Comparison of ENCODE assay signal across 8 mouse cellular contexts in the genomic region with DNA sequence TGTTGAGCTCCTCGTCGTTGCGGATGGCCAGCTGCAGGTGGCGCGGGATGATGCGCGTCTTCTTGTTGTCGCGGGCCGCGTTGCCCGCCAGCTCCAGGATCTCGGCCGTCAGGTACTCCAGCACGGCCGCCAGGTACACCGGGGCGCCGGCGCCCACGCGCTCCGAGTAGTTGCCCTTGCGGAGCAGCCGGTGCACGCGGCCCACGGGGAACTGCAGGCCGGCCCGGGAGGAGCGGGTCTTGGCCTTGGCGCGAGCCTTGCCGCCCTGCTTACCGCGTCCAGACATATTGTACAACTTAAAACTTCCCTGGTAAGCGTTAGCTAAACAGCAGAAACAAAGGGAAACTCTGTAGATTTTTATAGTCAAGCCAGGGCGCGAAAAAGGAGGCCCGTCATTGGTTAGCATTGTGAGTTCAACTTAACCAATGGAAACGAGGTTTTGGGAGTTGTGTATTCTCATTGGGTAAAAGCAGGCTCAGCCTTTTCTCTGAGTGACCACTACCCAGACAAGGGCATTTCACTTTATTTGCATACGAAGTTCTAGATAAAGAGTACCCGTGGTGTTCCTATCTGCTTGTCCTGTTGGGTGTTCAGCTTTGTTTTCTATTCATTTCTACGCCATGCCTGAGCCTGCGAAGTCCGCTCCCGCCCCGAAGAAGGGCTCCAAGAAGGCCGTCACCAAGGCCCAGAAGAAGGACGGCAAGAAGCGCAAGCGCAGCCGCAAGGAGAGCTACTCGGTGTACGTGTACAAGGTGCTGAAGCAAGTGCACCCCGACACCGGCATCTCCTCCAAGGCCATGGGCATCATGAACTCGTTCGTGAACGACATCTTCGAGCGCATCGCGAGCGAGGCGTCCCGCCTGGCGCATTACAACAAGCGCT. TPM values are rescaled to one million over a fixed set of nuclear protein-coding genes. Genes with fewer than 3 reads are reported as not detected.
DNase-seq lines count a peak whose midpoint lies in the region; ATAC-seq and TF ChIP-seq lines count a peak whose summit lies in the region.
"Not testable (repeated sequence)": the region's sequence is repeated elsewhere in the genome, so short reads cannot be mapped to it uniquely, and the experiment has no call there.

A gene (minus strand): TSS at position 302 of the 882 bp plus-strand sequence.
A gene (plus strand): TSS at position 604 of the 882 bp plus-strand sequence.

- peak within 1 kb of the TSS; percentile 40 for H3K4me3 ChIP-seq in hindbrain, embryonic 12.5 days
- H3K4me3 ChIP-seq in lung, postnatal 0 days (ENCODE audit: low read depth, low read length) = peak within 1 kb of the TSS; percentile 33

- 0% methylated on average over 27 of the region's 69 CpGs for WGBS in hindbrain, embryonic 12.5 days
- WGBS in lung, postnatal 0 days = under 1% methylated on average over 20 of the region's 69 CpGs

- ATAC-seq in Patski = peak; percentile 98
- peak; percentile 98 for ATAC-seq in hindbrain, embryonic 12.5 days (ENCODE audit: low FRiP score)
- ATAC-seq in lung, postnatal 0 days = peak; percentile 99

- POLR2A ChIA-PET in Patski (lab: Charles Lee) = not testable (repeated sequence)

- CTCF ChIA-PET in Patski (lab: Charles Lee) = interaction anchor here (0.9 to 1.4 kb wide), 2 partner anchors 8 to 1366 kb away, joined by 3 to 4 read pairs; no protein-coding TSS in a partner anchor

- not testable (repeated sequence) for H3K9me3 ChIP-seq in hindbrain, embryonic 12.5 days (replicated peaks); lung, postnatal 0 days (ENCODE audit: low read length)

- in situ Hi-C loops in Patski (cut with MboI; ENCODE audit: low pct_unique_long_range_greater_than_20kb) = loop anchor here (10.0 to 25.0 kb wide), 5 partner anchors 301 to 1709 kb away; a partner anchor contains a TSS

- peak within 1 kb of the TSS; percentile 79 for H3K27ac ChIP-seq in hindbrain, embryonic 12.5 days
- H3K27ac ChIP-seq in lung, postnatal 0 days (ENCODE audit: low read length) = not testable (repeated sequence)

- not testable (repeated sequence) for TF ChIP-seq CTCF in Patski (IDR thresholded peaks at IDR 0.05)
- TF ChIP-seq CTCF in lung, postnatal 0 days (IDR thresholded peaks at IDR 0.05) = peak; percentile 6; the same call in 1 of the 2 replicates

- TF ChIP-seq EP300 in lung, postnatal 0 days (IDR thresholded peaks at IDR 0.05) = peak; percentile 34; the same call in 1 of the 2 replicates

- peak within 1 kb of the TSS; percentile 70 for H3K4me2 ChIP-seq in hindbrain, embryonic 12.5 days (replicated peaks)
- H3K4me2 ChIP-seq in lung, postnatal 0 days (replicated peaks; ENCODE audit: low read depth, low read length) = peak within 1 kb of the TSS; percentile 53

- H3K36me3 ChIP-seq in hindbrain, embryonic 12.5 days; lung, postnatal 0 days (ENCODE audit: insufficient read depth, low read length): not testable (repeated sequence)

- H3K27me3 ChIP-seq in Patski; hindbrain, embryonic 12.5 days; lung, postnatal 0 days (replicated peaks; ENCODE audit: insufficient read depth, low read length): not testable (repeated sequence)

- peak; percentile 89 for DNase-seq in Patski (ENCODE audit: low read depth, low spot score)
- peak; percentile 81 to 84 for DNase-seq in cerebellum, postnatal 14 days
- DNase-seq in frontal cortex, postnatal 10 days (ENCODE audit: low spot score in 2 of 2) = peak; percentile 80 to 81
- DNase-seq in layer of hippocampus, postnatal 10 days (ENCODE audit: low spot score in 2 of 2) = peak; percentile 80 to 85
- DNase-seq in lung, postnatal 0 days (ENCODE audit: low spot score) = peak; percentile 98
- DNase-seq in ovary, postnatal 10 days (ENCODE audit: low spot score) = peak; percentile 62
- DNase-seq in thymus, postnatal 0 days (ENCODE audit: low spot score) = peak; percentile 95

- H3K9ac ChIP-seq in hindbrain, embryonic 12.5 days = peak within 1 kb of the TSS; percentile 57
- H3K9ac ChIP-seq in lung, postnatal 0 days (replicated peaks; ENCODE audit: low read depth) = not testable (repeated sequence)

- peaks cover 23% of the 10 kb centered on the region for H3K4me1 ChIP-seq in hindbrain, embryonic 12.5 days
- not testable (repeated sequence) for H3K4me1 ChIP-seq in lung, postnatal 0 days (ENCODE audit: insufficient read depth, low read depth, low read length)

RNA-seq across cellular contexts. Expression of the first gene that starts in this region (rescaled TPM):
- polyA plus RNA-seq in Patski (2021) = 1.6 TPM
- 17.9 TPM in 1 of 2 replicates, not detected in the other for polyA plus RNA-seq in hindbrain, embryonic 12.5 days (2016; fragmentation: Nextera tagmentation; extraction: Ambion mirVana)
- total RNA-seq in layer of hippocampus, postnatal 10 days (2021) = 10 to 100 TPM; 64.1 to 78.6 TPM
- polyA plus RNA-seq in lung, postnatal 0 days (2015; fragmentation: Nextera tagmentation; extraction: Ambion mirVana) = 4.2 and 5.2 TPM in 2 replicates
- 49.6 and 71.7 TPM in 2 replicates for polyA plus RNA-seq in thymus, postnatal 0 days (2015; fragmentation: Nextera tagmentation; extraction: Ambion mirVana)

RNA-seq across cellular contexts. Expression of the second gene that starts in this region (rescaled TPM):
- 15.2 TPM for polyA plus RNA-seq in Patski (2021)
- polyA plus RNA-seq in hindbrain, embryonic 12.5 days (2016; fragmentation: Nextera tagmentation; extraction: Ambion mirVana) = 5.5 and 9.1 TPM in 2 replicates
- total RNA-seq in layer of hippocampus, postnatal 10 days (2021) = 10 to 100 TPM; 73.9 to 80.0 TPM
- 0.45 and 0.81 TPM in 2 replicates for polyA plus RNA-seq in lung, postnatal 0 days (2015; fragmentation: Nextera tagmentation; extraction: Ambion mirVana)
- polyA plus RNA-seq in thymus, postnatal 0 days (2015; fragmentation: Nextera tagmentation; extraction: Ambion mirVana) = 25.8 and 33.9 TPM in 2 replicates
